Mouse (Mus musculus) urinary bladder, postnatal 4 days (tissue): ENCODE data around the gene Pcdh9.

Experiments
- DNase-seq, 2 experiments: peaks; one replicate each; pipeline ENCODE4 v3.0.0; 2021 to 2022; ENCODE audit warnings: low spot score in 2 of 2

Pcdh9 gene

GRCm38 (mm10) chr14:93182606-93183491 lies 707.6 kb downstream of the Pcdh9 start:
- DNase-seq, result no peak

- no peak for DNase-seq
Measured at GRCm38 (mm10) chr14:93169201-93169600, 721.3 kb downstream of the Pcdh9 start.

GRCm38 (mm10) chr14:93168367-93168766 lies 722.1 kb downstream of the Pcdh9 start:
- DNase-seq, result no peak

GRCm38 (mm10) chr14:93143414-93143813 lies 747.1 kb downstream of the Pcdh9 start:
- no peak for DNase-seq

- no peak for DNase-seq
Measured at GRCm38 (mm10) chr14:93142076-93142475, 748.4 kb downstream of the Pcdh9 start.

- DNase-seq, result no peak
Measured at GRCm38 (mm10) chr14:93126993-93127392, 763.5 kb downstream of the Pcdh9 start.

- DNase-seq, result no peak
Measured at GRCm38 (mm10) chr14:93102755-93103154, 787.7 kb downstream of the Pcdh9 start.

GRCm38 (mm10) chr14:93095081-93095480 lies 795.4 kb downstream of the Pcdh9 start:
- no peak for DNase-seq

- DNase-seq, result no peak
Measured at GRCm38 (mm10) chr14:93092806-93093205, 797.7 kb downstream of the Pcdh9 start.

- DNase-seq, result no peak
Measured at GRCm38 (mm10) chr14:93085646-93086045, 804.8 kb downstream of the Pcdh9 start.

GRCm38 (mm10) chr14:93083140-93083539 lies 807.3 kb downstream of the Pcdh9 start:
- DNase-seq, result no peak

GRCm38 (mm10) chr14:93080910-93081309 lies 809.6 kb downstream of the Pcdh9 start:
- no peak for DNase-seq

- DNase-seq, result no peak
Measured at GRCm38 (mm10) chr14:93075761-93076160, 814.7 kb downstream of the Pcdh9 start.

- DNase-seq, result no peak
Measured at GRCm38 (mm10) chr14:93072346-93072745, 818.1 kb downstream of the Pcdh9 start.

- DNase-seq, result no peak
Measured at GRCm38 (mm10) chr14:93070140-93070539, 820.3 kb downstream of the Pcdh9 start.

- DNase-seq, result no peak
Measured at GRCm38 (mm10) chr14:93067411-93068336, 822.8 kb downstream of the Pcdh9 start.

- no peak for DNase-seq
Measured at GRCm38 (mm10) chr14:93066732-93067410, 823.6 kb downstream of the Pcdh9 start.

GRCm38 (mm10) chr14:93061824-93062620 lies 828.5 kb downstream of the Pcdh9 start:
- no peak for DNase-seq

GRCm38 (mm10) chr14:93058799-93059198 lies 831.7 kb downstream of the Pcdh9 start:
- no peak for DNase-seq

GRCm38 (mm10) chr14:93055997-93056396 lies 834.5 kb downstream of the Pcdh9 start:
- DNase-seq, result no peak

- no peak for DNase-seq
Measured at GRCm38 (mm10) chr14:93040591-93040990, 849.9 kb downstream of the Pcdh9 start.
